Mouse (Mus musculus): ENCODE measurements around the gene Foxp4.

GRCm38 (mm10) chr17:47887381-47888154, 36.9 kb downstream of the Foxp4 start:
- no peak for TF ChIP-seq TAL1 (IDR thresholded peaks at IDR 0.05; ENCODE audit: low read length)
- TF ChIP-seq GATA1 (IDR thresholded peaks at IDR 0.05; ENCODE audit: low read length): no peak

All from erythroblast, embryonic 14.5 days (primary cell).